Mouse (Mus musculus) testis, adult 2 months (tissue): ENCODE measurements around the gene Ubxn4.

Experiments
- CTCF ChIP-seq: fragments of 200-500 bp; IDR thresholded peaks from 2 replicates; pipeline ENCODE4 v1.5.1; 2012; ENCODE audit warnings: low read depth, mild to moderate bottlenecking, inconsistent platforms, low read length, moderate library complexity; ENCODE audit not compliant: control insufficient read depth, insufficient read depth, insufficient replicate concordance
- POLR2A ChIP-seq: fragments of 200-500 bp; IDR thresholded peaks from 2 replicates; pipeline ENCODE4 v1.6.1; 2012; ENCODE audit warnings: low read depth, mild to moderate bottlenecking, inconsistent platforms, low read length, moderate library complexity; ENCODE audit not compliant: control insufficient read depth

DNA sequence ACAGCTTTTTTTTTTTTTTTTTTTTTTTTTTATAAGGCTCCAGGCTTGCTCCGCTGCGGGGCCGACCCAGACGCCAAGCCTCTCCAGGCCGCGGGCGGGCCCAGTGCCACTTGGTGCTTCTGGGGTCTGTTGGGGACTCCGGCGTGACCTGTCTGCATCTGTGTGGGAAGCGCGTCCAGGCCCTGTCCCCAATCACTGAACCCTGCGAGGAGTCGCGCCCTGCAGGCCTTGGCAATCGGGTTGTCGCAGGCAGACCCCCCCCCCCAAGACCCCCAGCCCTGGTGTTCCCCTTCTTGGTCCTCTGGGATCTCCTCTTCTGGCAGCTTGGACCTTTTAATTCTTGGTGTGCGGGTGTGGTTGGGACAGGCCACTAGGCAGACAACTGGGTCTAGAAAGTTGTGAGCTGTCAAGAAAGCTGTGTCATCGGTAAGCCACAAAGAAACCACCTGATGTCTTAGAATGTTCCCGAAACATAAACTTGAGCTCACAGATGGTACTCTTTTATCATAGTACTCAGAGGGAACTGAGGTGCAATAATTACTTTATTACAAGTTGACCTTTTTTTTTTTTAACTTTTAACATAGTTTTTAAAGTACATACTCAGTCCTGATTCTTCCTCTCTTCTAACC, 1.1 kb downstream of the Ubxn4 start:
- no peak for TF ChIP-seq CTCF
- TF ChIP-seq POLR2A: no peak
